Mouse (Mus musculus) heart, postnatal 0 days (tissue): ENCODE data around the gene Rexo1.

Source experiments
- CTCF ChIP-seq: IDR thresholded peaks from 2 replicates; pipeline ENCODE4 v1.5.1; 2016; ENCODE audit warnings: antibody characterized with exemption, control low read depth, low read depth
- EP300 ChIP-seq: IDR thresholded peaks from 2 replicates; pipeline ENCODE4 v1.6.1; 2016; ENCODE audit warnings: antibody characterized with exemption, low read depth

DNA sequence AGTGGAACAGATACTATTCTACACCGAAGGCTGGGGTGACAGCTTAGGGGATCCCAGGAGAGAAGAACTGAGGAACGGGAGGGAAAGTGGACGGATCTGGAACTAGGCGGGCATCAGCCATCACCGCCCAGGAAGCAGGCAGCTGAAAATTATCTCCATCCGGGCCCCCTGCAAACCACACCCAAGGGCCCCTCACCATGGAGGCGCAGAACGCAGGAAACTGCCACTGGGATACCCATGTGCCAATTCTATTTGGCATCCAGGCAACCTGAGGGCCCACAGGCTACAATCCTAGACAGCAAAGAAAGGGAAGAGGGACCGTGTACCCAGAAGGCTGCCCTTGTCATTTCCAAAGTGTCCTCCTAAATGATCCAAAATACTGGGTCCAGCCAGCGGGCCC, 9.1 kb upstream of the Rexo1 start:
- TF ChIP-seq CTCF (no peak), EP300 (no peak)
